Mouse (Mus musculus) olfactory bulb, adult 2 months (tissue): Measurements from ENCODE around the gene Pitpnm3.

Experiments
- CTCF ChIP-seq: fragments of 200-500 bp; IDR thresholded peaks from 2 replicates; pipeline ENCODE4 v1.5.1; 2012; ENCODE audit warnings: low read depth, mild to moderate bottlenecking, low read length, moderate library complexity; ENCODE audit not compliant: insufficient read depth
- POLR2A ChIP-seq: fragments of 200-500 bp; IDR thresholded peaks from 2 replicates; pipeline ENCODE4 v1.6.1; 2012; ENCODE audit warnings: mild to moderate bottlenecking, low read depth, low read length, moderate library complexity; ENCODE audit not compliant: insufficient read depth

GRCm38 (mm10) chr11:72050168-72050894, 85.2 kb downstream of the Pitpnm3 start:
- TF ChIP-seq CTCF (no peak), POLR2A (no peak)
